Mouse (Mus musculus) liver, embryonic 13.5 days (tissue): Measurements from ENCODE around the gene Htr3b. TPM values are rescaled to one million over a fixed set of nuclear protein-coding genes. Genes with fewer than 3 reads are reported as not detected.
"Not testable (repeated sequence)": the region's sequence is repeated elsewhere in the genome, so short reads cannot be mapped to it uniquely, and the experiment has no call there.

Experiments
- ATAC-seq: fragments of 200-750 bp; cut with Nextera tagmentation; 2 replicates; pipeline ENCODE4 v1.8.0; 2017; ENCODE audit warnings: low read depth, mild to moderate bottlenecking, moderate number of reproducible peaks, moderate library complexity
- DNase-seq: peaks from one replicate; pipeline ENCODE4 v3.0.0; 2022
- H3K27ac ChIP-seq: fragments of 300-500 bp; sonication (generic); 2 replicates; pipeline ENCODE4 v1.5.1; 2015; ENCODE audit warnings: moderate library complexity, mild to moderate bottlenecking, inconsistent platforms
- H3K27me3 ChIP-seq: fragments of 300-500 bp; sonication (generic); 2 replicates; pipeline ENCODE4 v1.6.1; 2015; ENCODE audit warnings: mild to moderate bottlenecking, inconsistent platforms
- H3K36me3 ChIP-seq: fragments of 300-500 bp; sonication (generic); 2 replicates; pipeline ENCODE4 v1.6.1; 2015; ENCODE audit warnings: mild to moderate bottlenecking, inconsistent platforms
- H3K4me1 ChIP-seq: fragments of 300-500 bp; sonication (generic); replicated peaks from 2 replicates; pipeline ENCODE4 v1.6.1; 2015; ENCODE audit warnings: inconsistent platforms
- H3K4me2 ChIP-seq: fragments of 300-500 bp; sonication (generic); 2 replicates; pipeline ENCODE4 v1.6.1; 2015; ENCODE audit warnings: inconsistent platforms, mild to moderate bottlenecking, moderate library complexity
- H3K4me3 ChIP-seq: fragments of 300-500 bp; sonication (generic); replicated peaks from 2 replicates; pipeline ENCODE4 v1.5.1; 2015; ENCODE audit warnings: mild to moderate bottlenecking, inconsistent platforms
- H3K9ac ChIP-seq: fragments of 300-500 bp; sonication (generic); 2 replicates; pipeline ENCODE4 v1.6.1; 2015; ENCODE audit warnings: mild to moderate bottlenecking, inconsistent platforms
- H3K9me3 ChIP-seq: fragments of 300-500 bp; sonication (generic); replicated peaks from 2 replicates; pipeline ENCODE4 v1.6.1; 2016; ENCODE audit warnings: inconsistent platforms
- WGBS: fragments of 180-500 bp; shearing (Covaris S2); methylation state at CpG from one replicate; pipeline ENCODE4 v1.1.7; 2015; ENCODE audit not compliant: insufficient replicate concordance; 5-methylcytosine and 5-hydroxymethylcytosine counted together
- polyA plus RNA-seq: library from polyadenylated mRNA; unstranded; fragments of >200 nt; fragmentation: Nextera tagmentation; extraction: Ambion mirVana; gene quantifications from 2 replicates; pipeline ENCODE4 v1.2.1, GENCODE M21; 2015

The Htr3b gene
- polyA plus RNA-seq, 1 experiment from 2014 or later, result not detected

DNA sequence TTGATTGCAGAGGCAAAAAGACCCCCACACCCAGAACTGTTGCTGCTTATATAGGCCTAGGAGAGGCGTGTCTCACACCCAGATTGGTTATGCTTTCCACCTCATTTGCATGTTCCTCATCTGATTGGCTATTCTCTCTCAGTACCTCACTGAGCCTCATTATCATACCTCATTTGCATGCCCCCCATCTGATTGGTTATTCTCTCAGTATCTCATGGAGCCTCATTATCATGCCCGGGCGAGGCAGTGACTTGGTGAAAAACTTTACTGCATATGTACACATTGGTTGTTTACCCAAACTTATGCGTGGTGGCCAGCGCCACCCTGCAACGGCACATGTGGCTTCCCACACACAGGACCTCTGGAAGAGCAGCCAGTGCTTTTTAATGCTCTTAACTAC lies 19.0 kb upstream of the Htr3b start:
- H3K4me1 ChIP-seq, result peaks cover 60% of the 10 kb centered on the region
- not testable (repeated sequence) for H3K9me3 ChIP-seq, H3K27me3 ChIP-seq, H3K9ac ChIP-seq, H3K36me3 ChIP-seq, ATAC-seq, H3K4me3 ChIP-seq
- H3K4me2 ChIP-seq, result peak overlapping the region; percentile 100
- peak overlapping the region; percentile 80; the same call in 1 of the 2 replicates for H3K27ac ChIP-seq
- peak; percentile 24 for DNase-seq
- WGBS, result 83% methylated on average over 6 of the region's 6 CpGs

- ATAC-seq, result no peak
- H3K27me3 ChIP-seq, result no peaks in the 10 kb centered on the region
- no peak overlapping the region for H3K27ac ChIP-seq
- H3K36me3 ChIP-seq, result no peaks in the 10 kb centered on the region
- no peak overlapping the region for H3K4me3 ChIP-seq
- no peaks in the 10 kb centered on the region for H3K9me3 ChIP-seq
- DNase-seq, result no peak
- peaks cover 43% of the 10 kb centered on the region for H3K4me1 ChIP-seq
- no peak overlapping the region for H3K4me2 ChIP-seq
- H3K9ac ChIP-seq, result no peak overlapping the region
Observed at GRCm38 (mm10) chr9:48981827-48982226, 17.0 kb upstream of the Htr3b start.

DNA sequence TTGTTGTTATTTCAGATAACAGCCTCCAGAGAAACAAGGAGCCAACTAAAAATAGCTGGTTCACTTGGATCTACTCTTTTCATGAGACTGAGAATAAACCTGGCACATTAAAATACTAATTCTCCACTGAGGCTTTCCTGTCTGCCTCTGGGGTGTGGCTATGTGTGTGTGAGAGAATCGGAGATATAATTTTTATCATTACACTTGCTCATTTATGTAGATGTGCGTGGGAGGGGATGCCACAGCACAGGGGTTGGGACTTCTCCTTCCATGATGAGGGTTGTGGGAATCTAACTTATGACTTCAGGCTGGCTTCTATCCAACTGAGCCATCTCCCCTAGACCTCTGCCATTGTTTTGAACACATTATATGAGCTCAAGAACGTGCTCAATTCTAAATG lies 16.0 kb upstream of the Htr3b start:
- WGBS, result 31% methylated on average over 3 of the region's 3 CpGs
- Histone ChIP-seq H3K4me3 (no peak overlapping the region), H3K4me2 (no peak overlapping the region), H3K9ac (no peak overlapping the region), H3K36me3 (no peaks in the 10 kb centered on the region), H3K27ac (no peak overlapping the region), H3K4me1 (peaks cover 33% of the 10 kb centered on the region), H3K27me3 (no peaks in the 10 kb centered on the region), H3K9me3 (no peaks in the 10 kb centered on the region)
- ATAC-seq, result no peak
- no peak for DNase-seq

DNA sequence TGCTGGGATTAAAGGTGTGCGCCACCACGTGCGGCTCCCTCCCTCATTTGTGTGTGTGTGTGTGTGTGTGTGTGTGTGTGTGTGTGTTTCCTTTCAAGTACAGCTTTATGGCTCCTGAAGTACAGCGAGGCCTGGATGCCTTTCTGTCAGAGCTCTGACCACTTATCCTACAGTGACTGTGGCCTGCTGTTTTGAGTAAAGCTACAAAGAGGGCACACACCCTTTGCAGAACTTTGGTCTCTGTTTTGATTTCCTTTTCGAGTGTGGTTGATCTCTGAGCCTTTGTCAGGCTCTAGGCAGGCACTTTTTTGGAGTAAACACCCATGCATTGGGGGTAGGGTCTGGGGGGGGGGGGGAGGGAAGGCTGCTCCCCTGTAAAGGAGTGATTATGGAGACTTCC lies 15.6 kb upstream of the Htr3b start:
- Histone ChIP-seq H3K27ac (no peak overlapping the region), H3K27me3 (no peaks in the 10 kb centered on the region), H3K9me3 (no peaks in the 10 kb centered on the region), H3K9ac (no peak overlapping the region), H3K4me1 (peaks cover 29% of the 10 kb centered on the region), H3K4me3 (no peak overlapping the region), H3K4me2 (no peak overlapping the region), H3K36me3 (no peaks in the 10 kb centered on the region)
- ATAC-seq (no peak), DNase-seq (no peak)
- 65% methylated on average over 5 of the region's 5 CpGs for WGBS

- DNase-seq (no peak), ATAC-seq (no peak)
- Histone ChIP-seq H3K9me3 (no peaks in the 10 kb centered on the region), H3K27ac (no peak overlapping the region), H3K27me3 (no peaks in the 10 kb centered on the region), H3K4me1 (peaks cover 10% of the 10 kb centered on the region), H3K36me3 (no peaks in the 10 kb centered on the region), H3K4me2 (no peak overlapping the region), H3K4me3 (no peak overlapping the region), H3K9ac (no peak overlapping the region)
- WGBS, result 58% methylated on average over 6 of the region's 6 CpGs
Observed at GRCm38 (mm10) chr9:48976661-48977355, 12.0 kb upstream of the Htr3b start.

- H3K27me3 ChIP-seq, result no peaks in the 10 kb centered on the region
- DNase-seq, result no peak
- 30% methylated on average over 3 of the region's 3 CpGs for WGBS
Observed at GRCm38 (mm10) chr9:48972494-48972893, 7.7 kb upstream of the Htr3b start.

DNA sequence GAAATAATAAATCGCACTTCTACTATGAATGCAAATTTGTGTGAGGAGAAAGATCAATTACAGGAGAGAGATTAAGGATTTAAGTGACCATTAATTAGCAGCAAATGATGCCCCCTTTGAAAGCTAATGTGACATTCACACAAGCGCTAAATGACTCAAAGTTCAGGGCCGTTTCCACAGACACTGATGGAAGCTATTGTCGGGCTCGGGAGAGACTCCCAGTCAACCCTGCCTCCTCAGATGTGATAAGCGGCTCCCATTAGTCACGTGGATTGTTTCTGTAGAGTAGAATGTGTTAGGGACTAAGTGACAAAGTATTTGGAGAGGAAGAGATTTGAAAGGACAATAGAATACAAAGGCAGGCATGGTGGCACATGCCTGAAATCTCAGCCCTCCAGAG lies 2.7 kb downstream of the Htr3b start:
- peaks cover 34% of the 10 kb centered on the region for H3K27me3 ChIP-seq
- H3K9ac ChIP-seq, result no peak overlapping the region
- no peaks in the 10 kb centered on the region for H3K36me3 ChIP-seq
- no peak overlapping the region for H3K4me3 ChIP-seq
- no peak overlapping the region for H3K27ac ChIP-seq
- WGBS, result 30% methylated on average over 7 of the region's 7 CpGs
- ATAC-seq, result no peak
- H3K4me2 ChIP-seq, result no peak overlapping the region
- H3K4me1 ChIP-seq, result no peaks in the 10 kb centered on the region
- no peak for DNase-seq
- H3K9me3 ChIP-seq, result no peaks in the 10 kb centered on the region

More at GRCm38 (mm10) chr9:48972494-48972893, 7.7 kb upstream of the Htr3b start:
- Histone ChIP-seq H3K4me1 (no peaks in the 10 kb centered on the region), H3K4me2 (no peak overlapping the region), H3K4me3 (no peak overlapping the region), H3K27ac (no peak overlapping the region), H3K9me3 (no peaks in the 10 kb centered on the region), H3K36me3 (no peaks in the 10 kb centered on the region), H3K9ac (no peak overlapping the region)
- ATAC-seq, result no peak

- 28% methylated on average over 12 of the region's 12 CpGs for WGBS
- no peaks in the 10 kb centered on the region for H3K4me1 ChIP-seq
- no peak overlapping the region for H3K27ac ChIP-seq
- no peak overlapping the region for H3K4me3 ChIP-seq
- DNase-seq (no peak), ATAC-seq (no peak)
- no peaks in the 10 kb centered on the region for H3K36me3 ChIP-seq
- H3K4me2 ChIP-seq, result no peak overlapping the region
- H3K9ac ChIP-seq, result no peak overlapping the region
- no peaks in the 10 kb centered on the region for H3K9me3 ChIP-seq
- peaks cover 34% of the 10 kb centered on the region for H3K27me3 ChIP-seq
Observed at GRCm38 (mm10) chr9:48961314-48961713, 3.5 kb downstream of the Htr3b start.

GRCm38 (mm10) chr9:48947565-48947964 lies 17.2 kb downstream of the Htr3b start:
- no peaks in the 10 kb centered on the region for H3K4me1 ChIP-seq
- H3K4me3 ChIP-seq, result no peak overlapping the region
- no peak overlapping the region for H3K4me2 ChIP-seq
- H3K36me3 ChIP-seq, result no peaks in the 10 kb centered on the region
- no peak overlapping the region for H3K27ac ChIP-seq
- 69% methylated on average over 4 of the region's 4 CpGs for WGBS
- DNase-seq (no peak), ATAC-seq (no peak)
- H3K9ac ChIP-seq, result no peak overlapping the region
- no peaks in the 10 kb centered on the region for H3K9me3 ChIP-seq
- H3K27me3 ChIP-seq, result no peaks in the 10 kb centered on the region

DNA sequence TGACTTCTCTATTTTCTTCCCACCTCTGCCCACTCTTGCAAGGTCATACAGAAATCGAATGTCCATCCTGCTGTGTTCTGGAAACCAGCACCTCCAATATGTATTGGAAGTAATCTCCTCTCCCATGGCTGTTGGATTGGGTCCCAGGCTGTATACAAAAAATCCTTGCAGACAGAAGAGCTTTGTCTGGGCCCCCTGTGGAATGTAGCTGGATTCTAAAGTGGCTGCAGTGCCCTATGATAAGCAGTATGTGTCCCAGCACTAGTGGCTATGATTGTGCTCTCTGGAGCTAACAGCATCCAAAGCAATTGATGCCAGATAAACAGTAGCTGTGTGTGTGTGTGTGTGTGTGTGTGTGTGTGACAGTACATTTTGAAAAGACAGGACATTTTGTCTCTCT lies 22.4 kb downstream of the Htr3b start:
- 43% methylated on average over 1 of the region's 1 CpGs for WGBS
- no peak overlapping the region for H3K4me3 ChIP-seq
- no peak for DNase-seq

GRCm38 (mm10) chr9:48929436-48929835 lies 35.4 kb downstream of the Htr3b start:
- Histone ChIP-seq H3K4me2 (no peak overlapping the region), H3K27ac (no peak overlapping the region), H3K27me3 (no peaks in the 10 kb centered on the region), H3K9ac (no peak overlapping the region), H3K4me1 (no peaks in the 10 kb centered on the region), H3K36me3 (no peaks in the 10 kb centered on the region), H3K9me3 (no peaks in the 10 kb centered on the region), H3K4me3 (no peak overlapping the region)
- DNase-seq (no peak), ATAC-seq (no peak)
- 50% methylated on average over 5 of the region's 5 CpGs for WGBS

More for the DNA sequence above, 22.4 kb downstream of the Htr3b start:
- Histone ChIP-seq H3K36me3 (no peaks in the 10 kb centered on the region), H3K4me2 (no peak overlapping the region), H3K27ac (no peak overlapping the region), H3K27me3 (no peaks in the 10 kb centered on the region), H3K4me1 (no peaks in the 10 kb centered on the region), H3K9me3 (no peaks in the 10 kb centered on the region), H3K9ac (no peak overlapping the region)
- ATAC-seq, result no peak

GRCm38 (mm10) chr9:48928781-48929180 lies 36.0 kb downstream of the Htr3b start:
- WGBS, result 46% methylated on average over 3 of the region's 3 CpGs
- DNase-seq (no peak), ATAC-seq (no peak)
- H3K9me3 ChIP-seq, result no peaks in the 10 kb centered on the region
- H3K4me1 ChIP-seq, result no peaks in the 10 kb centered on the region
- no peaks in the 10 kb centered on the region for H3K36me3 ChIP-seq
- H3K27me3 ChIP-seq, result no peaks in the 10 kb centered on the region
- no peak overlapping the region for H3K9ac ChIP-seq
- no peak overlapping the region for H3K4me3 ChIP-seq
- H3K4me2 ChIP-seq, result no peak overlapping the region
- no peak overlapping the region for H3K27ac ChIP-seq
